Mouse (Mus musculus) frontal cortex, adult 2 months (tissue): ENCODE results near the gene Osbpl9. TPM values are rescaled to one million over a fixed set of nuclear protein-coding genes. Genes with fewer than 3 reads are reported as not detected.

Source experiments
- DNase-seq, 2 experiments: peaks; one replicate each; pipeline ENCODE4 v3.0.0; 2022; ENCODE audit warnings: low spot score in 1 of 2; ENCODE audit errors: extremely low spot score in 1 of 2
- polyA plus RNA-seq: library from polyadenylated mRNA; depleted of rRNA; stranded (reverse); fragments of >200 nt; gene quantifications from 2 replicates; pipeline ENCODE4 v1.2.3, GENCODE M21; 2012

Gene Osbpl9
- polyA plus RNA-seq, 1 experiment, result 70.6 TPM

DNA sequence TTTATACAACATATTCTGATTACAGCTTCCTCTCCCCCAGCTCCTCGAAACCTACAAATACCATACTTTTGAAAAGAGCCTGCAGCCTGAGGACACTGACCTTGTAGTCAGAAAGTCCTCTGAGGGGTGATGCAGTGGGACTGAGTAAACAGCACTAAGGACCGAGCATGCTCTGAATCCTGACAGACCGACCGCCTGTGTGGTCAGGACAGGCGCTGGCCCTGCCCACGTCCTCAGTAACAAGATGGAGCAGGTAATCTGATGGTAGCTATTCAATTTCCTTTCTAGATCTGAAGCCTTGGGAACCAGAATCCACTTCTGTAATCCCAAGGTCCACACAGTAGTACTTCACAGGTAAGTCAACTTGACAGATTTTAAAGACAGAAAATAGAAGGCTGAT, 93.1 kb downstream of the Osbpl9 start:
- DNase-seq, result no peak

DNA sequence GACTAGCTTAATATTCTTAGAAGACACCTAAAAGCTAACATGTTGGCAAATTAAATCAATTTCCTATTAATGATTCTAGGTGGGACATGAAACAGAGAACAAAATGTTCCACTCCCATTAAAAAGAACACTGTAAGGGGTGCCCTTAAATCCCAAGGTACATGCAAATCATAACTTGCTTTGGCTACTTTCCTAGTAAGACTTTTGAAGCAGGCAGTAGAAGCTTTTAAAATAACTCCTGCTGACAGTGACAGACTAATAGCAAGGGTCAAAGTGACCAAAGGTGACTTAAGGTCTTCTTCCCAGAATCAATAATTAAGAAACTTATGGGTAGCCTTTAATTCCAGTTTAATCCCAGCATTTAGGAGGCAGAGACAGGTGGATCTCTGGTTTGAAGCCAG, 95.5 kb downstream of the Osbpl9 start:
- DNase-seq, result no peak

DNA sequence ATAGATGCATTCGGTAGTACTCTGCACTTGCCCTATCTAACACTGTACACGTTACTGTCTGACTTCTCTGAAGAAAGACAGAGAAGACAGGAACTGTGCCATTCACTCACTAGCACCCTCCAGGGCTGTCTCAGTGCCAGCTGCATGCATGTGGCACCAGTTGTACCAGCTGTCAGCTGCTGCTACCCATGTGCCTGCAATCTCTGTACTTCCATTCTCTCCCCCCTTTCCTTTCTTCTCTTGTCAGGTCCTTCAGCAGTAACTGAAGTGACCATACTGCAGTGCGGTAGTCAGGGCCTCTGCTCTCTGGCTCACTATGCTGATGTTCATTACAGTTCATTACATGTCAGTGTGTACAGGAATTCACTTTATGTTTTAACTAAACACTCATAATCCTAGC, 96.0 kb downstream of the Osbpl9 start:
- DNase-seq, result no peak

DNA sequence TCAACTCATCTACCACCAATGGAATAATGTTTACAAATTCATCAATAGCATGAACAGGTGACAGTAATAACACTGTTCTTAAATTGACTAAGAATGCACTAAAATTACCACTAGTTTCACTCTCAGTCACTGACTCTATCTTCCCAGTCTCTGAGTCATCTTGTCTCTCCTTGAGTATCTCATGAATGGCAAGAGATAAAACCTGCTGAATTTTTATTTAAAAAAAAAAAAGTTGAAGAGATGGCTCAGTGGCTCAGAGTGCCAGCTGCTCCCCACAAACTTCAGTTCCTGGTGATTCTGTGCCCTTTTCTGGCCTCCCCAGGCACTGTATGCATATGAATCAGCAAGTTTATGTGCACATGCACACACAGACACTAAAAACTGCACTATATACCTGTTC, 96.8 kb downstream of the Osbpl9 start:
- DNase-seq, result no peak

DNA sequence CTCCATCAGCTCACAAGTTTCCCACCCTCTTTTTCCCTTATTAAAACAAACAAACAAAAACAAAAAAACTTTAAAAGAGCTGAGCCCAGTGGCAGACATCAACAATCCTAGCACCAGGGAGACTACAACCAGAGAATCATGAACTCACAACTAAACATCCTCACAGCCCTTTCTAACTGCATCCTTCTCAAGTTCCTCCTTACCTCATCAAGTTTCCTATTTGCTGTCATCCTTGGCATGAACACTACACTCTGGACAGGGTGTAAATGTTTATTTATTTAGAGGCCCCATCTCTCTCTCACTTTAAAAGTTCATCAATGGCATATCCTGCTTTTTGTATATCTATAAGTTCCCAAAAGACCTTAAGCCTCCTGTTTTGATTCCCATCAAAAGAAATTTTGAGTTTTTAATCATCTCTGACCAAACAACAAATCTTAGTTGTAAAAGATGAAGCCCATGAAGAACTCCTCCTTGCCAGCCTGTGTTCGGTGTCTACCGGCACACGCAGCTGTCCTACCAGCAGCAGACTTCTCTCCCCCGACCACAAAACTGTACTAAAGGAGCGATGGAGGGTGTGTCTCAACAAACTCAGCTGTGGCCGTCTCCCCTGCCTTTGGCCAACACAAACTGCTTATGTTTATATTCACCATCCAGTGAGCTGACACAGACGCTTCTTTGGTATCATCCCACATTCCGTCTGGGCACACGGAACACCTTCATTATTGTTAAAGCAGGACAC, 98.8 kb downstream of the Osbpl9 start:
- DNase-seq, result no peak

DNA sequence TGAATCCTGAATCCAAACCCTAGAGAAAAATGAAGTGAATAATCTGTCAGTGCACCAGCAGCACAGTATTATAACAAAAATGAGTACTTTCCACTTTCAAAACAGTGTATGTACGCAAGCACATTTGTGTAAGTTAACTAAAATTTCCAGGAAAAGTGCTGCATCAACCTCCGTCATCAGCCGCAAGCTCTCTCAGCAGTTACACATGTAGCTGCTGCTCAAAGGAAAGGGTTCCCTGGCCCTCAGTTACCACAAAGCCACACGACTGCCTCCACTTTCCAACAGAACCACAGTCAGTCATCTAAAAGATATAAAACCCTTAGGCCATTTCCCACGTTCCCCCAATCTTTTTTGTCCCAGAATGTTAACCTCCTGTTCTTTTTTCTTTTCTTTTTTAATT, 99.5 kb downstream of the Osbpl9 start:
- no peak for DNase-seq

DNA sequence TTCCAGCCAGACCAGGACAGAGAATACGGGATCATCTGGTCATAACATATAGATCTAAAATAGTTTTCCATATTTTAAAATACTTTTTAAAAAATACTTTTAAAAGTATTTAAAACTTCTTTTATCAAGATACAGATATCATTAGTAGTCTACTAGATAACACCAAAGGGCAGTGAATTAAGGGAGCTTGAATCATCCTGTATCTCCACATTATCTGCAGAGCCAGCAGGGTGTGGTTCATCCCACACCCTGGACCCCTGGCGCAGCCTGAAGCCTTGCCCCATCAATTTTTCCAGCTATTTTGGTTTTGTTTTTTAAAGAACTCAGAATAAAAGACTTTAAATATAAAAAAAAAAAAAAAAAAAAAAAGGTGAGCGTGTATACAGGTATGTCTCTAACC, 103.2 kb downstream of the Osbpl9 start:
- no peak for DNase-seq

DNA sequence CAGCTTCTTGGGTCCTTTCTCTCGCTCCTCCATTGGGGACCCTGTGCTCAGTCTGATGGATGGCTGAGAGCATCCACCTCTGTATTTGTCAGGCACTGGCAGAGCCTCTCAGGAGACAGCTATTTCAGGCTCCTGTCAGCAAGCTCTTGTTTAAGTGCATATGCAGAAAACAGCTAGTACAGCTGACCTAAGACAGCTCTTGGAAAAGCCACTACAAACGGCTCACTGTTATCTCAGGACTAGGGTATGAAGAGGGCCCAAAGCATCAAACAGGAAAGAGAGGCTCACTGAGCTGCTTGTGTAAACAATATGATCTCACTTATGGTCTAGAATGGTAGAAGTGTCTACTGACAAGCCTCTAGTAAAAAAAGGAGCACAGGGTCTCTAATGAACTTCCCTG, 107.8 kb downstream of the Osbpl9 start:
- no peak for DNase-seq

DNA sequence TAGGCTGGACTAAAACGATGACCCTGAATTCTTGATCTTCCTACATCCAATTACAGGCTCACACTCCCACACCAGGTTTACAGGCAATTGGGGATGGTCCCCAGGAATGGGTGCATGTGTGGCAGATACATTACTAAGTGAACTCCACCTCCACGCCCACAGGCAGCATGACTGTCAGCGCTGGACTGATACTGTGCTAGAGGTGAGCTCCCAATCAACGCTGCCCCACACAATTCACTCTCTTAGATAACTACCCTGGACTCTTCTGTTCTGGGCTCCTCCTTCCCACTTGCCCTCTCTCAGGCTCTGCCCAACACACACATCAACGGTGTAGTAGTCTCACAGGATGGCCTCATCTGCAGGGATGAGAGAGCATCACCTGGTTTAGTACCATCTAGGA, 109.7 kb downstream of the Osbpl9 start:
- DNase-seq, result no peak

DNA sequence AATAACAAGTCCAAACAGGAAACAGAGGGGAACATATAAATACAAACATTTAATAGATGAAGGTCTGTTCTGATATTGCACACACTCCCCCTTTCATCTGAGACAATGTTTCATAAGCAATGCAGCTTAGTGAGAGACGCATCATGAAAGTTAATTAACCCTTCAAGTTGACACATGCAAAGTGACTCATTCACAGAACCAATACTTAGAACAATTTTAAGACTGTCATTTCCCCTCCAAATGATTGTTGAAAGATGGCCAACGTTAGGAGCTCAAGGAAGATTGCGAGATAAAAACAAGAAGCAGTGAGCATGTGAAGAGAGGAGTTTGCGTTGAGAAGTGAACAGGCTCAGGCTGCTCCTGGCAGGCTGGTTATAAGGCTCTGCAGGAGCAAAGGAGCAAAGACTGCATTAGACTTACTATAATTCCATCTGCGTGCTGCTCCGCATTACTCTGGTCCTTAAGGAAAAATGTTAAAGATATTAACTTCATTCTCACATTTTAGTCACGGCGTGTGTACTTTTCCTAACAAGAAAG, 110.8 kb downstream of the Osbpl9 start:
- no peak for DNase-seq

DNA sequence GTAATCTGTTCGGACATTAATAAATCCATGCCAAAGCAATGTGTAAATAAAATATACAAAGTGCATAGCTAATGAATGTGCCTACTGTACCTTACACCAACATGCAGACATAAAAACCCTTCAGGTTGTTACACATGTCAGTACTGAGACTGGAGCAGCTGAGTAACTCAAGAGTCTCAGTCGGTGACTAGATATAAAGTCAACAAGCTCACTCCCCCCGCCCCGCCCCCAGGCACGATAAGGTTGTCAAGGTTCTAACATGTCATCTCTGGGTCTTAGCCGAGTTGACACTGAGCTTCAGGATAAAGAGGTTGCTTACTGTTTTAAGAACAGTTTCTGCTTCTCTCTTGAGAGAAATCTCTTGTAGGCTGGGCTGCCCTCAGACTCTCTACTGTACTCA, 112.1 kb downstream of the Osbpl9 start:
- DNase-seq, result no peak

DNA sequence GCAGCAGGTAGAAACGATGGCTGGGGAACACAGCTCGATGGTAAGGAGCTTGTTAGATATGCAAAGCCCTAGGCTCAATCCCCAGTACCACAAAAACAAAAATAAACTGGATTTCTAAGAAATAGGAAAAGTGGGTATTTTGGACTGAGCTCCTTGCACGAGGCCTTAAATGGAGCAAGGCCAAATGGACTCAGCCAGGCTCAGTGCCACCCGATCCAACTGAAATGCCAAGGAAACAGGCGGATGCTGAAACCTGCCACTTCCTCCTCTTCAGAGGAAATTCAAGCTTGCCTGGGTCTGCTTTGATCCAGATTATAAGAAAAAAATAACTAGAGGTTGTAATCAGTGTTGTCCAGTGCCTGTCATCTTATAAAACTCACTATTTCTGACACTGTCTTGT, 112.9 kb downstream of the Osbpl9 start:
- no peak for DNase-seq

DNA sequence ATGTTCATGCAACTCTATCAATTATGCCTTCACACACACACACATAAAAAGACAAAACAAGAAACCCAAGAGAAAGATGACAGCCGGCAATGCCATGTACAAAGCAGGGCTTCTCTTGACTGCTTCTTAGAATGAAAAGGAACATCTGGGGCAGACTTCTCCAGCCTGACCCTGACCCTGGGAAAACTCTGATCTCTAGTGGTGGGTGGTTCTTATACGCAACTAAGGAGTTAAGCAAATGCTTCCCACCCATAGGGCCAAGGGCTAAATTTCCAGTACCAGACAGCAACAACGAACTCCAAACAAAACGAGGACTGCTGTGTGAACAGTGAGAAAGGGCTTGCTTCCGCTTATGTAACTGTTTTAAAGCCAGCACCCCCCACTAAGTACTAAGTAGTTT, 122.0 kb downstream of the Osbpl9 start:
- DNase-seq, result no peak

DNA sequence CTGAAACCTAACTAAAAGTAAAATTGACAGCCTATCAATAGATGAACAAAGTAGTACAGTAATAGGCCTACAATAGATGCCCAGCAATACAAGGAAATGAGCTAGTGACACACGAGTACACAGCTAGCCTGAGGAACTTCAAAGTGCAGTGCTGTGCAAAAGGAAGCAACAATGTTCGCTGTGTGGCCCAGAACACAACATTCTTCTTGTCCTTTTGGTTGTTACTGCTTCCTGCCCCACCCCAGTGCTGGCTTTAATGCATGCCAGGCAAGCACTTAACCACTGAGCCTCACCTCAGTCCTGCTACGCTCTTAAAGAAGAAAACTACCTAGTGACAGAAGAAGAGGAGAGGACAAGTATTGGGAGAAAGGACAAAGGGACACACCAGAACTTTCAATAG, 122.4 kb downstream of the Osbpl9 start:
- DNase-seq, result no peak

DNA sequence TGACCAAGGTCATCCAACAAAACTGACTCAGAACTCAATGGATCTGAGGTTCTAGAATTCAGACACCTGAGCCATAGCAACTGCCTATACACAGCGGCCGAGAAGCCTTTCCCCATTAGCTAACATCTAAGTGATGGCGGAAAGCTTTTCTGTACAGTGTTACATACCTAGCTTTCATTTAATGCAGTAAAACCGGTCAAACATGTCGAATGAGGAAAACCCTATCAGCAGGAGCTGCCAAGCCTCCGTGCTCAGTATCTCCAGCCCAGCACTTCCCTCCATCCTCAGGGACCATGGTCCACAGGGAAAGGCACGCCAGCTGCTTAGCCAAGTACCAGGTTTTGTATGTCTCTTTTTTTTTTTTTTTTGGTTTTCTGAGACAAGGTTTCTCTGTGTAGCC, 123.1 kb downstream of the Osbpl9 start:
- no peak for DNase-seq

DNA sequence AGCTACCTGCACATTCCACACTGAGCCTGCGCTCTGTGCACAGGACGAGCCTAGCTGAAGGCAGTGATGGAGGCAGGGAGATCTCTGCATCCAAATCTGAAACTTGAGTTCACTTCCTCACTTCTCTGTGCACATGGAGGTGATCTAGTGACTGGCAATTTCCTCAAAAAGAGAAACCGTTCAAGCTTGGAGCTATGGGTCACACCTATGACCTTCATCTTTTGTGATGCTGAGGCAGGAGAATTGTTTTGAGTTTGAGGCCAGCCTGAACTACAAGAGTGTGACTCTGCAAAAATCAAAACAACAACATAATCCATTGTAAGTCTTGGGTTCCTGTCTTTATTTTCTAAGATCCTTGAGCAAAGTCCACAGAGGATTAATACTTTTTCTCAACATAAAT, 128.8 kb downstream of the Osbpl9 start:
- no peak for DNase-seq

DNA sequence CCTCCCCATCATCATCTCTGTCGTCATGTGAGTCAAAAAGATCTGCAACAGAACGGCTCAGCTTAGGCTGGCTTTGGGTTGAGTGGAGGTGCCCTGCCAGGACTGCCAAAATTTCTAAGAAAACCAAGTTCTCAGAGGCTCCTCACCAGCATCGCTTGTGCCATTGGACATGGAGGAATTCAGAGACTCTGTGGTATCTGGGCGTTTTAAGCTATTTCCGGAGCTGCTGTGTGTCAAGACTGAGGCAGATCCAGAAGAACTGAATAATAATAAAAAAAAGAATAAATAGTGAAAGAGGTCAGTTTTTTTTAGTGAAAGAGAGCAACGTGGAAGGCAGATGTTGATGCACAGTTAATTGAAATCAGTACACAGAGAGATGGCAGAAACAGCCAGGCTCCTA, 129.2 kb downstream of the Osbpl9 start:
- DNase-seq, result no peak

DNA sequence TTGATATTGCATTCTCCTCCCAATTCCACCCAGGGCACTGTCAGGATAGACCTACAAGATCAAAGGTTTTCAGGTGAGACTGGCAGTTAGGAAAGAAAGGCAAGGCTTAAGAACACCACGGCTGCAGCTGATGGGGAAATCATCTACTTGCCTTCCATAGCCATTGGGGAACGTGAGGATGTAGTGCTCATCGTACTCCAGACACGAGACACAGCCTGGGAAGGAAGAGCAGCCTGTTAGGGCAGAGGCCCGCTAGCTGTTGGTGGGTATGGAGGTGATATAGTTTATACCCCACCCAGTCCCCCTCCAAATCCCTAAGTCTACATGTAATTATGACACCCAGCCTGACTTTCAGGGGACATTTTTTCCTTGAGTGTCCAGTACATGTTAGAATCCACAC, 136.4 kb downstream of the Osbpl9 start:
- DNase-seq, result no peak

DNA sequence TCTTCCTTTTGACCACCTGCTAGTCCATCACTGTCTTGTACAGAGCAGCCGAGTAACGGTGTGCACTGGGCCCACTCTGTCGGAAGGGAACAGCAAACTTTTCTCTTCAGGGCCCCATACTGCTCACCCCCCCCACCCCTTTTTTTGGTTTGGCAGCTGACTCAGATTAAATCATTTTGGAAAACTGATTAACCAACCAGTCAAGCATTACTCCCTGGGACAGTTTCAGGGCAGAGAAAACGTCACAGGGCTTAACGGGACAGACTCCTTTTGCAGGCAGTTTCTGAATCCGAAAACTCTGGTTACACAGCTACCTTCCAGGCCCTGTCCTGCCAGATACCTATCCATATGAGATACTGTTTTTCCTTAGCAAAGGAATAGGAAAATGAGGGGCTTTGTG, 137.1 kb downstream of the Osbpl9 start:
- DNase-seq, result no peak

DNA sequence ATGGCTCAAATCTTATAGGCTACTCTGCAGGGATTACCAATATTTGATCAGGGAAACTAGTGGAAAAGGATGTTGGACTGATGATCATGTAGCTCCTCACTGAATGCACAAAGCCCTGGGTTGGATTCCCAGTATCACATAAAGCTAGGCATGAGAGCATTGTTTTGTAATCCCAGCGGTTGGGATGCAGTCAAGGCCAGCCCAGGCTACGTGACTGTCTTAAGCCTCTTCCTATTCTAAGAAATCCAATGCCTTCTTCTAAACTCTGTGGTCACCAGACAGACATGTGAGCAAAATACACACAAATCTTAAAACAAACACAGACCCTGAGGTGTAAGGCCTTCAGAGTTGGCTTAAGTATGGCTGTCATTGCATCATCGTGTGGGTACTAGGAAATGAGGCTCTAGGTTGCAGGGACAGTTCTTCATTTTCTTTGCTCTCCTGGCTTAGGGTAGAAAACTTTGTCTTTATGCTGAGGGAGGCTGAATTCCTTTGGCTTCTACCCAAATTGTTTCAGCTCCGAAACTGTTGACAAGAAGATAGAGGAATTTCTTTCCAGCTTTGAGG, 142.7 kb downstream of the Osbpl9 start:
- no peak for DNase-seq

DNA sequence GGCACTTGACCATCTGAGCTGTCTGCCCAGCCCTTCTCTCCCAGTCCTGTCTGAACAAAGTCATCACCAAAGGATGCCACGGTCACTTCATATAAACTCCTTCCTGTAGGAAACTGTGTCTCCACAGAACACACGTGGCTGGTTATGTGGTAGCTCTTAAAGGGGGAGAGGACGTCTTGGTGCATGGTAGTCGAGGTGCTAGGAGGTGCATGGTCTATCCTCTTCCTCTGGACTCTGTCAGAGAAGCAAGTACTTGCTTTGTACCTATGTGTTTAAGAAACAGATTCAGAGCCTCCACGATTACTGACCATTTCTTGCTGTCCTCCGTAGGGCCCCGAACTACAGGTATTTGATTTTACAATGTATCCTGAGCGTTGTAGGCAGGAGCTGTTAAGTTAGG, 144.4 kb downstream of the Osbpl9 start:
- no peak for DNase-seq

DNA sequence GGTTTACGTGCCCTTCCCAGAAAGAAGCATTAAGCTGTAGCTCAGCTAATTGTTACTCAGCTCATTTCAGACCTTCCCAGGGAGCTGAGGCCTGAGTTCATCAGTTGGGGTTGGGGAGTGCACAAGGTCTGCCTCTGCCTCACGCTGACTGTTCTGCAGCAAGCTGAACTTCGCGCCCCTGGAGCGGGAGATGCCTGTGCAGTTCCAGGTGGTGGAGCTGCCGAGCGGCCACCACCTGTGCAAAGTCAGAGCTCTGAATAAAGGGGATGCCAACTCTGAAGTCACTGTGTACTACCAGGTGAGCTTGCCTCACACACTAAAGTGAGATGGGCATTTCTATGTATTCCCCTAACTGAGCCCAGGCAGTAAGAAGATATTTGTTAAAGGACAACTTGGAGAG, 145.7 kb downstream of the Osbpl9 start:
- no peak for DNase-seq

DNA sequence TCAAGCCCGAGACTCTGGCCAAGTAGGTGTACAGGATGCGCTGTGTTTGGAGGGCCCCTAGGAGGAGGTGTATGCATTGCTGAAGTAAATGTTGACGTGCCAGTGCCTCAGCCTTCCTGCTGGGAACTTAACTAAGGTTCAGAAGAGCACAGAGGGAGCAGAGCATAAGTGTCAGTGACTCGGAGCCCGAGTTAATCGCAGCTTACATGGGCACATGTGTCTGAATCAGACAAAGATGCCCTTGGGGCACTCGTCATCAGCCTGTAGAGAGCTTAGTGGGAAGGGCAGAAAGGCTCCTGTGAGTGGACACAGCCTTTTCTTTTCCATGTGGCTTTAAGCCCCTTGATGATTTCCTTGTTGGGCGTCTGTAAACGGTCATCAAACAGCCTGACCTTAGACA, 148.1 kb downstream of the Osbpl9 start:
- DNase-seq, result no peak
